Mouse (Mus musculus): ENCODE results near the gene Selp.

Gene Selp

DNA sequence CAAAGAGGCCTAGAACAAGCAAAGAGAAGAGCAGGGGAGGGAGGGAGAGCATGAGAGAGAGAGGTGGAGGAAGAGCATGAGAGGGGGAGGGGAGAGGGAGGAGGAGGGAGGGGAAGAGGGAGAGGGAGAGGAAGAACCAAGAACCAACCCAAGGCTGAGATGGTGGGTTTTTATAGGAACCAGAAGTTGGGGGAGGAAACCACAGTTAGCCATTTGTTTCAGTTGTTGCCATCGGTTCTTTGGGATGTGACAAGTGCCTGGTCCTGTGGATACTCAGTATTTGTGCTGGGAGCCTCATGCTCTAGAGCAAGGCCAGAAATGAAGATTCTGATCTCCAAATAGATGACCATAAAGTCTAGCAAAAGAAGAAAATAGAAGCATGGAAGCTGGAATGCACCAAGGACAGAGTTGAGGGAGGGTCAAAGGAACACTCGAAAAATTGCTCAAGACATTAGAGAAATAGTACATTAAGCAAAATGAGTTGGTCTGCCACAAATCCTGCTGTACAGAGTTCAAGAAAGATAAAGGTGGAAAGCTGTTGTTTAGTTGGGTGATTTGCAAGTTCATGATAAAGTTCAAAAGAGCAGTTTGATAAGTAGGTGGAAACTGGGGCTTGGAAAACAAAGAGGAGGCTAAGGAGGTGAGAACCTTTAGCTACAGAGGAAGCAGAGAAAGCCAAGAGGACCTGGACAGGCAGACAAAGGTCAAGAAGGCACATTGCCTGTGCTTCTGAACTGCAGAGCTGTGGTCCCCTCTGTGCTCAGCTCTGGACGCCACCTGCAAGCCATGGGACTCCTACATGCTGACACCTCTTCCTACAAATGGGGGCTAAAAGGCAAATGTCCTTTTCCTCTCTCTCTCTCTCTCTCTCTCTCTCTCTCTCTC lies 5.1 kb downstream of the Selp start:
- no peak for DNase-seq

DNA sequence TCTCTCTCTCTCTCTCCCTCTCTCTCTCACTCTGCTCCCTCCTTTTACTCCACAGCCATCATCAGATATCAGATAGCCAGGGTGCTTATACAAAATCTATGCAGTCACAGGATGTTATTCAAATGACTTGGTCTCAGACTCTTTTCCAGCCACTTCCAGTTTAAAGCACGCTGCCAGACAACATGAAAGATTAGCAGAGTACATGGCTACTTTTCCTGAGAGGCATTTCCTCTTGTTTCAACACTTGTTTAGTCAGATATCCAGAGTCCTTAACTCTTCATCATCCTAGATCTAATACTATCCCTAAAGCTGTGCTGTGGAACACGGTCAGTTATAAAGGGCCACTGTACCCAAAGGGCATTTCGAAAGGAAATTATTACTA lies 5.7 kb downstream of the Selp start:
- no peak for DNase-seq

DNA sequence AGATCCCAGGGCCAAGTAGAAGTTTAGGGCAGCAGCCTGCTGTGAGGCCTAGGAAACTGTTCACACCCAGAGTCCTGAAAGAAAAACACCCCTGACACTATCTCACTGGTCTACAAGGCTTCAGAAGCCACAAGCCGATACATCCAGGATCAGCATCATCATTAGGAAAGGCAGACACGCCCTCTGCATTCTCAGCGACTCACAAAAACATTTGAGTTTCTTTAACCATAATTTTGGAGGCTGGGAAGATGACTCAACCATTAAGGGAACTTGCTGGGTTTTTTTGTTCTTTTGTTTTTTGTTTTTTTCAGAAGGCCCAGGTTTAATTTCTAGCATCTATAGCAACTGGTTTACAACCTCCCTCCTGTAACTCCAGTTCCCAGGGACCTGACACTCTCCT lies 8.8 kb downstream of the Selp start:
- DNase-seq, result no peak

DNA sequence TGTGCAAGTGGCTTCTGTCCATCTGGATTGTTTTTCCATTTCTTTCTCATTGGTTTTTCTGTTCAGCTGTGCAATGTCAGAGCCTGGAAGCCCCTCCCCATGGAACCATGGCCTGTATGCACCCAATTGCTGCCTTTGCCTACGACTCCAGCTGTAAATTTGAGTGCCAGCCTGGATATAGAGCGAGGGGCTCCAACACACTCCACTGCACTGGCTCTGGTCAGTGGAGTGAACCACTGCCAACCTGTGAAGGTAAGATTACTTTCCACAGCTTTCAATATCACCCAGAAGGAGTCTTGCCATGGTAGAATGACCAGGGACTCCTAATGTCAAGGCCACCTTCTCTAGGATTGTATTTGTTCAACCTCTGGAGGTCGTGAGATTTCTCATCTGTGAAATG lies 14.9 kb downstream of the Selp start:
- DNase-seq, result no peak

DNA sequence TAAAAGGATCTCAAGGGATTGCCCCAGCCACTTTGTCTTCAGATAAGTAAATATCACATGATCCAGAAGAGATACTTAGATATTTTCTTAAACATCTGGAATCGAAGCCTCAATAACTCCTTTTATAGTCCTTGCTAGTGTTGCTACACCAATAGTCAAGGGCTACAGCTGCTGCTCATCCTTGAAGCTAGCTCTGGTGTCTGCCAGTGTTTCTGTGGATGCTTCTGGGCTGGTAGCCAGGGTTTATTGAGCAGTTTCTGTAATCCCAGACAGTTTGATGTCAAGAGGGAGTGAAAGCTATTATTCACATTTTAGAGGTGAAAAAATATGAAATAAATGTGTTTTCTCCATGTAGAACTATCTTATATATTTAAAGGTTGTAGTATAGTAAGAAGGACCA lies 17.5 kb downstream of the Selp start:
- no peak for DNase-seq

DNA sequence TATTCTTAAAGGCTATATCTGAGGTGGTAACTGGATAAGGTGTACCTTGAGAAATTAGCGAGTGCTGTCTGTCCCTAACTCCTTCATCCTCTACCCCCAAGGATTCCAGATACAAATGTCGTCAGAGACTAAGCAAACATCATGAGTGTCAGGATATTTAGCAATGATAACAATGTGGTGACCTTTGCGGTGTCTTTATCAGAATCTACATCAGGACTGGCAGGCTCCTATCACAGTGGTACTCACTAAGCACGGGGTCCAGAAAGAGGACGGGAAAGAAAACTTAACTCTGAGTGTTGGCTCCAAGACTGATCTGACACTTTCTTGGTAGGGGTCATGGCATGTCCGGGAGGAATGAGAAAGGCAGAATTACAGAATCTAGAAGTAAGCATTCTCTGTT lies 19.0 kb downstream of the Selp start:
- no peak for DNase-seq

DNA sequence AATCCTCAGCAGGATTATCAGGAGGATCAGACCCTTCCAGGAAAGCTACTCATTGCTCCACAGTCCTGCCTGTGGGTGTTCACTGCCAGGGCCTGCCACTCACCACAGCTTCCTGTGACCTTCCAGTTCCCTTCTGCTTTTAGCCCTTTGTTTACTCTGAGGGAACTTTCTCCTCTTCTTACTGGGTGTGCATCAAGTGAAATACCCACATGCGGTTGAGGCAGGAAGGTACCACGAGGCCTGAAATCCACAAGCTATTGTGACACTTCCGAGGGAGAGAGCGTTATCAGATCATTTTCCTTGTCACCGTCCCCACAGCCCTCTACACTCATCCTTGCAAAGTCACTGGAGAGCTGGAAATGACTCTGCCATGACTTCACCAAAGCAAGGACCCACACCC lies 20.3 kb downstream of the Selp start:
- DNase-seq, result peak; percentile 21

DNA sequence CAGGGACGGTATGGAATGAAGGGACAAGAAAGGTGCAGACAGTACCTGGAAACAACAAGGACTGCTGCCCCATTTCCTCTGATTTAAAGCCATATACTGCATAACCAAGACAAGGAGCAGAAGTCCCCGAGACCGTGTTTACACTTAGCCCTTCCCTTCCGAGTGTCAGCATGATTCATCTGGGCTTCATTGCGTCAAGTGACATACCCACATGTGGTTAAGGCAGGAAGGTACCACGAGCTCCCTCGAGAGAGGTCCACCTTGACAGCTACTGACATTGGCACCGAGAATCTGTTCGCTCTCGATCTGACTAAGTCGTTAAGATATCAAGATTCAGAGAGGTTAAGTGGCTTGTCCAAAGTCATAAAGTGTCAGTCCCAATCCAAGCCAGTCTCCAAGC lies 20.9 kb downstream of the Selp start:
- peak; percentile 34 for DNase-seq

DNA sequence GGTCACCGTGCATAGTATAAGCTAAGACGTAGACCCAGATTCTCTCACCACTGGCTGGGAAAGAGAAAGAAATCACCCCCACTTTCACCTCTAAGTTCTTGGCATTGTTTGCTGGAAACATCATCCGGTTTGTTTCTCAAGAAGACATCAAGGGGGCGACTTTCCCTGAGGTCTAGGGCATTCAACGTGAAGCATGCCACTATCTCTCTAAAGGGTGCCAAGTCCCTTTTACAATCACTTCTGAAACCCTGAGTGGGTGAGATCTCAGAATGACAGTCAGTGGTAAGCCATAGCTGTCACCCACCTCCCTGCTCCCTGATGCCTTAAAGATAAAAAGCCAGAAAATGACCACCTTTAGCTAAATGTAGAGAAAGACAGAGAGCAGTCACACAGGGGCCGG lies 21.6 kb downstream of the Selp start:
- no peak for DNase-seq

DNA sequence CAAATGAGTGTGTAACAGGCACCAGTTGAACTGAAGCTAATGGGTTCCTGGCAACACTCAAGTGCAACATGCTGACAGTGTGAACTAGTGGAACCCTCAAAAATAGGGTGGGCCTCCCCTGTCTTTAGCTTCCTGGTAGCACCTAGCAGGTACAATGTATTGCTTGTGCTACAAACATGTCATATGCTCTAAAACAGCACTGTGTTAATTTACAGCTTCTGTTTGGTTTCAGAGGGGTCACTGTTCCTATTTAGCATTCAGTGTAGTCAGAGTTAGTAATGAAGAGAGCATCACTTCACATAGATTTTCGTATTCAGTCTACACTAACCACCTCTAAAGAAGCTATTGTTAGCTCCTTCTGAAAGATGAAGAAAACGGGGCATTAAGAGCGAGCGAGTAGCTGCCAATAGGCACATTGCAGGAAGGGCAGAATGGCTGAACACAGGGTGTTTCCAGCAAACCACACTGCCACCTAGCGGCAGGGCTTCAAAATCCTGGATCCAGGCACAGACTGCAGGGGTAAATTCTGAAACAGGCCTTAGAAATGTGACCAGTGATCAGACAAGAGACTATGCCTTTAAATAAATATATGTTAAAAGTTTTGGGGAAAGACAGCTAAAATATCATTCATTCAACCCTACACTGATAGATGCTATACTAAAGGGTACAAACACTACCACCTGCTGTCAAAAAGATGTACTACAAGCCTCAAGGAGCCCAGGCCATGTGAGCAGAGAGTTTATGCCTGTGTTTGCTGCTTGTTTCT lies 23.5 kb downstream of the Selp start:
- DNase-seq, result peak; percentile 86

DNA sequence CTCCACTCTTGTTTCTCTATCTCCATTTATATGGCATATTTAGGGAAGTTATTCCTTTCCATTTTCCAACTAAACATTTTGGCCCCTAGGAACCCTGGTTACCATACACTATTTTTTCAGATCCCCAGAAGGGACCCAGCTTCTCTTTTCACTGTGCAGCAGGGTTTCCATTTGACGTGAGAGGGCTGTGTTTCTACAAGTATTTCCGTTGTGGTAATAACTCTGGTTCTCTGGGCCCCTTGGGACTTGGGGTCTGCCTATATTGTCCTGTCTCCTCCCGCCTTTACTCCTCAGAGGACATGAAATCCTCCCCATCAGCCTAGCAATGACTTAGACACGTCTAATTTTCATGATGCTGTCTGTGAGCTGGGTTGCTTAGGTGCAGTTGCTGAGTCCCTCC lies 24.4 kb downstream of the Selp start:
- DNase-seq, result no peak

DNA sequence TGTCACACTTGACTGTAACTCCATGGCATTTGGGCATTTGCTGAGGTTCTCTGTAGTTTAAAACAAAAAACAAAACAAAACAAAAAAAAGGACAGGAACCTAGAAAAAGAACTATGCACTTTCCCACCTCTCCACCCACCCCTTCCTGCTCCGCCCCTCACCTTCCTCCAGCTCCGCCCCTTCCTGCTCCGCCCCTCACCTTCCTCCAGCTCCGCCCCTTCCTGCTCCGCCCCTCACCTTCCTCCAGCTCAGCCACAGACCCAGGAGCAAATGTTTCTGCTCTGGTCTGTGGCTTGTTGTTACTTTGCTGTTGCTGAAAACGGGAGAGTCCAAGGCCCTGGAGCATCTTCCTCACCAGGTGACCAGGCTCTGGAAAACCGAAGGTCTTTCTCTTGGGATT lies 34.0 kb downstream of the Selp start:
- no peak for DNase-seq

DNA sequence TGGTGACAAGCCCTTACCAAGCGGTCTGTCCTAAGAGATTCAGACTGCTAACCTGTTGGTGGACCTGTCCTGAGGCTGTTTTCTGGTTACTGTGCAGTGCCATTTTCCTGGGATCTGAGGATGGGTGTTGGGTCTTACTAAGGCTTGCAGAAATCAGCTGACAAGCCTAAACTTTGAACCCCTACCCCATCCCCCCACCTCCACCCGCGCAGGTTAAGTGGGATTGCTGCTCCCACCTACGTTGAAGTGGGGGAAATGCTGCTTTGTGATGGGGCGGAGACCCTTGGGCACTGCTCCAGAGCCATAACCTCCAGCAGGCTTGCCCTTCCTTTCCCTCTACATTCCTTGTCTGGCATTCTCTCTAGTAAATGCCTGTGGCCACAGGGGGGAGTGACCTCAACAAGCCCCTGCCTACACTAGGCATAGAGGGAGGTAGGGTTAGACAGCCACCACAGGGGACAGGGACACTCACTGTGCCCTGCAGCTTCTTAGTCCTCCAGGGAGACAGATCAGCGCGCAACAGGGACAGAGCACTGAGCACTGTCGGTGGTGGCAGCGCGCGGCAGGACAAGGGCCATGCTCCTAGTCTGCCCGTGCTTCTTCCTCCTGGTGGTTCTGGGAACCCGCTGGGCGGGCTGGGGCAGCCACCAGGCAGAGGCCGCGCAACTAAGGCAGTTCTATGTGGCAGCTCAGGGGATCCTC lies 36.5 kb downstream of the Selp start, which contains the start of gene F5:
Gene F5, plus strand, starts transcription at position 452 of the 702 bp plus-strand sequence.
- DNase-seq, result no peak

DNA sequence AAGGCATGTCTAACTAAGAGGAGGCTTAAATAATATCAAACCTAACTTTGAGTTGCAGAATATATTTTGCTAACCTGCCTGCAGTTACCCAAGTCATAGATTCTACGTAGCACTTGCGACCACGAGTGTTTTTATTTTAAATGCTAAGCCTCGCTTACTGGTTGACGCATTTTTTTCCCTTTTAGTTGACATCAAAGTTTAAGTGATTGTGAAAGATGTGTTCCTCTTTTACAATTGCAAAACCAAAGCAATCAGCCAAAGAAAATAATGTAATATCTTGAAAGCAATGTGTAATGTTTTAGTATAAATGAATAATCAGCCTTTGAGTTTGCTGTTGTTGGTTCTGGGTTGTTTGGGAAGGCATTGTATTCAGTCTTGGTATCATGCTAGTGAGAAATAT lies 37.8 kb downstream of the Selp start:
- no peak for DNase-seq

DNA sequence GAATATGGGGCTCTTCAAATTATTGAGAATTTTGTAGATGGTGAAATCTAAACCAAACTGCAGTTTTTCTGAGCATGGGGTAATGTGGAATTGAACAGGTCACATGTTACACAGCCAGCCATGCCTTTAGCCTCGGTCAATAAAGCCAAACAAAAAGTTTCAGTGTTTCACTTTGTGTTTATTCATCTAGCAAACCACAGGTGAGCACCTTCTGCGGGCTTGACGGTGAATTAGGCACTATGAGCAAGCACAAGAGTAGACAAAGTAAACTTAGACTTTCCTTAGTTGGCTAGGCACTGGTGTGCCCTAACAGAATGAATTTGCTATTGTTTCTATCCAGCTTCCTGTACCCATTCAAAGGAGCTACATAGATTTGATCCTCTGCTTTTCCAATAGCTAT lies 39.9 kb downstream of the Selp start:
- no peak for DNase-seq

DNA sequence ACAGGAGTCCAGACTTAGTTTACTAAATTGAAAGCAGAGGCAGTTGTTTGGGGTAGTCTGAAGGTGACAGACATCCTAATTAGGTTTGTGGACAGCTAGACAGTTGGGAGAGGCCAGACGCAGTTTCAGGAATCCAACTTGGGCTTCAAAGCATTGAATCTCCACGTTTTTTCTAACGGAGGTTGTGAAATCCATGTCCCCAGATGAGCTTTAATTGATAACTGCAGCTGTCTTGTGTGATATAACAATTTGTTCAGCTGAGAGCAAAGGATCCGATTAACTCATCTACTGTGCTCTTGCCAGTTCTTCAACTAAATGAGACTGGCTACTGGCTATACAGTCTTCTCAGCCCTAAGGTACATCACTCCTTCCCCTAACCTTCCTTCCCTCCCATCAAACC lies 43.5 kb downstream of the Selp start:
- DNase-seq, result no peak

DNA sequence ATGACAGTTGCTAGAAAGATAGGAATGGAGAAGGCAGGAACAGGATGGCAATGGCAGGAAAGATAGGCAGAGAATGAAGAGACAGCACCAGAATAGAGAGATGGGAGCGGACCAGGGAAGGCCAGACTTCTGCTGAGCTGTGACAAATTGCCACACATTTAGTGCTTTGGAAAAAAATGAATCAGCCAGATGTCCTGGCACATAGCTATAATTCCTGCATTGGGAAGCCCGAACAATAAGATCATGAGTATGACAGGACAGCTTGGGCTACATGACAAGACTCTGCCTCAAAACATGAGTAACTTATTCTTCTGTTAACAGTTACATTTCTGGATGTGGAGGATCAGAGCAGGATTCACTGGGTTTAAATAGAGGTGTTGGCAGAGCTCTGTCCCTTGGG lies 44.7 kb downstream of the Selp start:
- no peak for DNase-seq

DNA sequence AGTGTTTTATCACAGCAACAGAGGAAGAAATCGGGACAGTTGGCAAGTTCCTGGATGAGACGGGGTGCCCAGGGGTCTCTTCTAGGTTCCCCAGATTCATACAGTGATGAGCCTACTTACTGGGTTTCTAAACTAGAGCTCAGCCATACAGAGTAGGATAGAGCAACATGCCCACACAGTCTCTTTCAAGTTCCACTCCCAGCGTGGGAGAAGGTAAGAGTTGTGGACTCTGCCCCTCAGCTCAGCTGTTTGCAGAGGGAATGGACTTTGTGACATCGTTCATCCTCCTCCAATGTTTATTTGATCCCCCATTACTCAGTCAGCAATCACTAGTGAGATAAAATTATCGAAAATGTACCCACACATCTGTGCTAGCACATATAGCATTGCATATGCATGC lies 47.7 kb downstream of the Selp start:
- DNase-seq, result no peak

DNA sequence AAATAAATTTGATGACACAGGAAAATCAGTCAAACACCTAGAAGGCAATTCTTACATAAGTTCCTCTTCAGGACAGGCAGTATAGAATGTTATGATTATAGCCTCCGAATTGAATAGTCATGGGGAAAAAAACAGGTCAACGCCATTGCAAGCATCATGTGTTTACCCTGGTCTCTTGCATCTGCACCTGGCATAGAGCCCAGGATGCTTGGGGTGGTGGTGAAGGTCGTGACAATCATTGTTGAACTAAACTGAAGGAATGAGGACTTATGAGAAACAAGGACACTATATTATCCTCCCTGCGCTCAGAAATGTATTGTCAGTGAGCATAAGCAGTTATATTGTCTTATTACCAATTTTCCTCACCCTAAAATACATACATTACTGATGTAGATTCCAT lies 53.8 kb downstream of the Selp start:
- no peak for DNase-seq

DNA sequence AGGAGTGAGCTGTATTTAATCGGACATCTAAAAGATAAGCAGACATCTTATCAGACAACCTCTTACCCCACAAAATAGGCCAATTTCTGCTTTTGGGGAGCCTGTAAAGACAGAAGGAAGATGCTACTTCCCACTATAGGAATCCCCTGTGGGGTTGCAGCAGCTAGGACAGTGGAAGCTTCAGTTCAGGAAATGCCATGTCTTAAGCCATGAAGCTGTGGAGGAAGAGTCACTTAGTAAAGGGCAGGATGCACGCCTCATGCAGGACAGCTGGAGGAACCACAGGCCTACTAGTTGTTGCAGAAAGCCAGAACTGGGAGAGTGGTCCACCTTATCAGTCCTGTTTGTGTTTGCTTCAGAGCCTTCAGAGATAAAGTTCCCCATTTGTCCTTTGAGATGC lies 55.4 kb downstream of the Selp start:
- DNase-seq, result no peak

DNA sequence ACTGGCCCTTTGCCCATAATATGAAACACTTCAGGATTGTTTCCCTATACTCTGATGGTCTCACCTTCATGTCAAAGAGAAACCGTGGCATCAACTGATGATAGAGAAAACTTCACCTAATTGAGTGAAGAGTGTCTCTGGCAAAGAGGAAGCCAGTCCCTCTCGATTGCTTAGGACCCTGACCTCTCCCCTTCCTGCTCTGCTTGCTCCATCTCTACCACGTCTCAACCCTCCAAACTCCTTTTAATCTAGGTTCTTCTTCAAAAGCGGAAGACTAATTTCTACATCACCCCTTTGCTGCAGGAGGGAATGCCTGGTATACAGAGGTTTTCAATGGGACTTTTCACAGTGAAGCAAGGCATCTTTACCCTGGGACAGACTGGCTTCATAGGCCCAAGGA lies 58.1 kb downstream of the Selp start:
- no peak for DNase-seq

DNA sequence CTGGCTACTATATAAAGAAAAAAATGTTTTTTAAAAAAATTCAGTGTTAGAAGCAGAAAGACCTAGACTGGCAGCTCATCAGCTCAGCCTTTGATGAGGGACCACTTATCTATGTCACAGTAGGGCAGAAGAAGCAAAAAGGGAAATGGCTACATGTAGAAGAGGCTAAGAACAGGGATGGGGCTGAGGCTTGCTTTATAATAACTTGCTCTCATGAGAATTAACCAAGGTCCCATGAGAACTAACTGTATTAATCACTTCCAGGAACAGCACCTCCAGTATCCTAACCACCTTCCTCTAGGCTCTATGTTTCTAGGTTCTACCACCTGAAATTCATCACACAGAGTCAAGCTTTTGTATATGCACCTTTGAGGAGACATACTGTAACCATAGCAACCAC lies 61.8 kb downstream of the Selp start:
- DNase-seq, result no peak

DNA sequence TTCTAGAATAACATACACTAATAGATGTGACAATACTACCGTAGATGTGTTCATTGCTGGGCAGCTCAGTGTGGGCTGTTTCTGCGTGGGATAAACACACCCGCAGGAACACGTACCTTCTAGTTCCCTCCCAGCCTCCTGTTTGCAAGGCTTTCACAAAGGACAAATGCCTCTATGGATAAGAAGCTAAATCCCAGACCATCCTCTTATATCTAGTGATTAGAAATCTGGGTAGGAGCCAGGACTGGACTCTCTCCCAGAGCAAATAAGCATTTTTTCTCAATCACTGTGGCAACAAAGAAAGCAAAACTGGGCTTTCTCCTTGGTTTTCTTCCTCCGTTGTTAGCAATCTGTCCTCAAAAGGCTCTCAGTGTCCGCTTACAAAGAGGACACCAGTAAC lies 63.4 kb downstream of the Selp start:
- DNase-seq, result peak; percentile 12

Measured in lung, postnatal 10 days (tissue).